Comparison of ENCODE assay signal across 10 mouse cellular contexts in genomic region chr11:98673136-98673535, GRCm38 (mm10). TPM values are rescaled to one million over a fixed set of nuclear protein-coding genes. Genes with fewer than 3 reads are reported as not detected.
DNase-seq lines count a peak whose midpoint lies in the region; ATAC-seq and TF ChIP-seq lines count a peak whose summit lies in the region.
"Not testable (repeated sequence)": the region's sequence is repeated elsewhere in the genome, so short reads cannot be mapped to it uniquely, and the experiment has no call there.
"Had no signal": no experiment of that assay in that cellular context is flagged by ENCODE, and none has a peak within 500 bp of the region (broad histone marks: within the 10 kb centered on the region; RNA-seq: fewer than 3 reads in every experiment).

No protein-coding gene starts in this region.

- TF ChIP-seq POLR2A in kidney, adult 2 months (IDR thresholded peaks at IDR 0.05; ENCODE audit: low read depth, low read length) = not testable (repeated sequence)

- not testable (repeated sequence) for H3K36me3 ChIP-seq in embryonic facial prominence, embryonic 10.5 days (replicated peaks); heart, embryonic 12.5 days; kidney, adult 2 months (ENCODE audit: control insufficient read depth, insufficient read depth, low read length); liver, embryonic 11.5 days (ENCODE audit: control insufficient read depth, insufficient read depth, low read length); midbrain, embryonic 14.5 days (ENCODE audit: control insufficient read depth, insufficient read depth, low read length)

- H3K9ac ChIP-seq in heart, embryonic 12.5 days; liver, embryonic 11.5 days (ENCODE audit: low read depth, low read length); midbrain, embryonic 14.5 days (replicated peaks; ENCODE audit: low read length): not testable (repeated sequence)

- H3K4me1 ChIP-seq in embryonic facial prominence, embryonic 10.5 days; heart, embryonic 12.5 days (replicated peaks); kidney, adult 2 months (ENCODE audit: control insufficient read depth, insufficient read depth, low read length); midbrain, embryonic 14.5 days (ENCODE audit: control insufficient read depth, insufficient read depth, low read length): not testable (repeated sequence)
- H3K4me1 ChIP-seq in liver, embryonic 11.5 days (replicated peaks; ENCODE audit: control insufficient read depth, insufficient read depth, low read length) = peaks cover 10% of the 10 kb centered on the region

- peak; percentile 74 for DNase-seq in 3T3-L1 (ENCODE audit: low read depth, low spot score)
- peak; percentile 68 for DNase-seq in adrenal gland, postnatal 10 days
- DNase-seq in embryonic facial prominence, embryonic 10.5 days (ENCODE audit: low spot score) = peak; percentile 75
- DNase-seq in kidney, adult 2 months = peak; percentile 61
- DNase-seq in liver, embryonic 11.5 days (ENCODE audit: low spot score) = not testable (repeated sequence)
- peak; percentile 68 for DNase-seq in midbrain, embryonic 14.5 days
- DNase-seq in spleen, adult 12 weeks (ENCODE audit: low spot score) = peak; percentile 58

- not testable (repeated sequence) for H3K27ac ChIP-seq in embryonic facial prominence, embryonic 10.5 days (replicated peaks); heart, embryonic 12.5 days (ENCODE audit: poor library complexity, severe bottlenecking); kidney, adult 2 months (ENCODE audit: insufficient read depth, low read depth, low read length); liver, embryonic 11.5 days (ENCODE audit: low read depth, low read length); midbrain, embryonic 14.5 days (replicated peaks; ENCODE audit: low read depth, low read length)

- 0 out of 2 replicates have a peak, but pooled peaks have one; percentile 29 for TF ChIP-seq CTCF in kidney, adult 2 months (conservative IDR thresholded peaks at IDR 0.05; ENCODE audit: insufficient read depth, insufficient read length, low read depth, low read length)

- ATAC-seq in heart, embryonic 12.5 days (ENCODE audit: insufficient number of reproducible peaks, low FRiP score); midbrain, embryonic 14.5 days (ENCODE audit: low FRiP score, low TSS enrichment): not testable (repeated sequence)
- peak; percentile 57 for ATAC-seq in liver, embryonic 11.5 days (replicated peaks; ENCODE audit: low FRiP score)

- not testable (repeated sequence) for H3K9me3 ChIP-seq in embryonic facial prominence, embryonic 10.5 days; heart, embryonic 12.5 days (replicated peaks); liver, embryonic 11.5 days (ENCODE audit: control insufficient read depth, low read length); midbrain, embryonic 14.5 days (ENCODE audit: control insufficient read depth, low read length)

- peaks cover 26% of the 10 kb centered on the region for H3K27me3 ChIP-seq in embryonic facial prominence, embryonic 10.5 days (replicated peaks; ENCODE audit: low read depth, poor library complexity, severe bottlenecking)
- peaks cover 36% of the 10 kb centered on the region for H3K27me3 ChIP-seq in heart, embryonic 12.5 days (replicated peaks)
- H3K27me3 ChIP-seq in kidney, adult 2 months (replicated peaks; ENCODE audit: control insufficient read depth, insufficient read depth, low read length); liver, embryonic 11.5 days (replicated peaks; ENCODE audit: control insufficient read depth, insufficient read depth, low read length); midbrain, embryonic 14.5 days (ENCODE audit: control insufficient read depth, insufficient read depth, low read length): not testable (repeated sequence)

- H3K4me3 ChIP-seq in embryonic facial prominence, embryonic 10.5 days = 0 out of 2 replicates have a peak overlapping the region, but pooled peaks have one; percentile 29
- H3K4me3 ChIP-seq in heart, embryonic 12.5 days; kidney, adult 2 months (ENCODE audit: insufficient read depth, low read depth, low read length); liver, embryonic 11.5 days (ENCODE audit: low read depth, low read length); midbrain, embryonic 14.5 days (replicated peaks; ENCODE audit: low read depth, low read length): not testable (repeated sequence)

- peak overlapping the region; percentile 44 for H3K4me2 ChIP-seq in heart, embryonic 12.5 days
- H3K4me2 ChIP-seq in liver, embryonic 11.5 days = peak overlapping the region; percentile 33
- not testable (repeated sequence) for H3K4me2 ChIP-seq in midbrain, embryonic 14.5 days (ENCODE audit: low read length)

- WGBS in embryonic facial prominence, embryonic 10.5 days = 9% methylated on average over 7 of the region's 7 CpGs
- 3% methylated on average over 7 of the region's 7 CpGs for WGBS in heart, embryonic 12.5 days
- 2% methylated on average over 7 of the region's 7 CpGs for WGBS in kidney, adult 2 months
- WGBS in liver, embryonic 11.5 days = 2% methylated on average over 6 of the region's 7 CpGs
- 6% methylated on average over 6 of the region's 7 CpGs for WGBS in midbrain, embryonic 14.5 days

RNA-seq across cellular contexts. Expression of gene Gsdma, which starts 9.0 kb away (rescaled TPM):
- not detected for total RNA-seq in adrenal gland, postnatal 10 days (2021)
- polyA plus RNA-seq in embryonic facial prominence, embryonic 10.5 days (2016; fragmentation: Nextera tagmentation; extraction: Ambion mirVana) = not detected in 2 replicates
- polyA plus RNA-seq in heart, embryonic 12.5 days (2016; fragmentation: Nextera tagmentation; extraction: Ambion mirVana) = not detected in 2 replicates
- polyA plus RNA-seq in kidney, adult 2 months (2012; rRNA removed) = not detected in 2 replicates
- polyA plus RNA-seq in liver, embryonic 11.5 days (2014; fragmentation: Nextera tagmentation; extraction: Ambion mirVana) = not detected in 2 replicates
- polyA plus RNA-seq in midbrain, embryonic 14.5 days (2014; fragmentation: Nextera tagmentation; extraction: Ambion mirVana) = not detected in 2 replicates

RNA-seq across cellular contexts. Expression of gene Psmd3, which starts 9.2 kb away (rescaled TPM):
- 100 to 1,000 TPM; 111 to 123 TPM for total RNA-seq in adrenal gland, postnatal 10 days (2021)
- 249 and 262 TPM in 2 replicates for polyA plus RNA-seq in embryonic facial prominence, embryonic 10.5 days (2016; fragmentation: Nextera tagmentation; extraction: Ambion mirVana)
- polyA plus RNA-seq in heart, embryonic 12.5 days (2016; fragmentation: Nextera tagmentation; extraction: Ambion mirVana) = 184 and 190 TPM in 2 replicates
- polyA plus RNA-seq in kidney, adult 2 months (2012; rRNA removed) = 307 and 331 TPM in 2 replicates
- polyA plus RNA-seq in liver, embryonic 11.5 days (2014; fragmentation: Nextera tagmentation; extraction: Ambion mirVana) = 201 and 207 TPM in 2 replicates
- polyA plus RNA-seq in midbrain, embryonic 14.5 days (2014; fragmentation: Nextera tagmentation; extraction: Ambion mirVana) = 135 and 164 TPM in 2 replicates

RNA-seq across cellular contexts. Expression of gene Gsdma2, which starts 26.6 kb away (rescaled TPM):
- total RNA-seq in adrenal gland, postnatal 10 days (2021) = under 1 TPM; 0.36 to 0.51 TPM
- polyA plus RNA-seq in embryonic facial prominence, embryonic 10.5 days (2016; fragmentation: Nextera tagmentation; extraction: Ambion mirVana) = not detected in 2 replicates
- polyA plus RNA-seq in heart, embryonic 12.5 days (2016; fragmentation: Nextera tagmentation; extraction: Ambion mirVana) = not detected in 2 replicates
- polyA plus RNA-seq in kidney, adult 2 months (2012; rRNA removed) = not detected in 2 replicates
- not detected in 2 replicates for polyA plus RNA-seq in liver, embryonic 11.5 days (2014; fragmentation: Nextera tagmentation; extraction: Ambion mirVana)
- not detected in 2 replicates for polyA plus RNA-seq in midbrain, embryonic 14.5 days (2014; fragmentation: Nextera tagmentation; extraction: Ambion mirVana)
- total RNA-seq: ES-E14 had no signal

RNA-seq across cellular contexts. Expression of gene Csf3, which starts 27.9 kb away (rescaled TPM):
- total RNA-seq in adrenal gland, postnatal 10 days (2021) = not detected
- polyA plus RNA-seq in embryonic facial prominence, embryonic 10.5 days (2016; fragmentation: Nextera tagmentation; extraction: Ambion mirVana) = not detected in 2 replicates
- polyA plus RNA-seq in heart, embryonic 12.5 days (2016; fragmentation: Nextera tagmentation; extraction: Ambion mirVana) = not detected in 2 replicates
- polyA plus RNA-seq in kidney, adult 2 months (2012; rRNA removed) = not detected in 2 replicates
- polyA plus RNA-seq in liver, embryonic 11.5 days (2014; fragmentation: Nextera tagmentation; extraction: Ambion mirVana) = not detected in 2 replicates
- polyA plus RNA-seq in midbrain, embryonic 14.5 days (2014; fragmentation: Nextera tagmentation; extraction: Ambion mirVana) = not detected in 2 replicates
- total RNA-seq: gastrocnemius, adult 8-10 months had no signal

RNA-seq across cellular contexts. Expression of gene Gsdma3, which starts 47.0 kb away (rescaled TPM):
- total RNA-seq in adrenal gland, postnatal 10 days (2021) = 10 to 100 TPM; 12.7 to 15.4 TPM
- polyA plus RNA-seq in embryonic facial prominence, embryonic 10.5 days (2016; fragmentation: Nextera tagmentation; extraction: Ambion mirVana) = not detected in 2 replicates
- not detected in 2 replicates for polyA plus RNA-seq in heart, embryonic 12.5 days (2016; fragmentation: Nextera tagmentation; extraction: Ambion mirVana)
- not detected in 2 replicates for polyA plus RNA-seq in kidney, adult 2 months (2012; rRNA removed)
- not detected in 2 replicates for polyA plus RNA-seq in liver, embryonic 11.5 days (2014; fragmentation: Nextera tagmentation; extraction: Ambion mirVana)
- polyA plus RNA-seq in midbrain, embryonic 14.5 days (2014; fragmentation: Nextera tagmentation; extraction: Ambion mirVana) = not detected in 2 replicates
- total RNA-seq: ES-E14 had no signal
